Mouse (Mus musculus) heart, adult 2 months (tissue): Measurements from ENCODE around the gene Gpr6.

Source experiments
- CTCF ChIP-seq: fragments of 200-600 bp; IDR thresholded peaks from 2 replicates; pipeline ENCODE4 v1.8.1; 2022; ENCODE audit warnings: antibody characterized with exemption, mild to moderate bottlenecking, moderate library complexity
- POLR2A ChIP-seq: fragments of 200-500 bp; IDR thresholded peaks from 2 replicates; pipeline ENCODE4 v1.6.1; 2011; ENCODE audit warnings: mild to moderate bottlenecking, low read depth, low read length, control low read depth; ENCODE audit not compliant: insufficient read depth

- no peak for TF ChIP-seq CTCF
- TF ChIP-seq POLR2A: no peak
These were observed 30.6 kb downstream of the Gpr6 start for GRCm38 (mm10) chr10:41041478-41041877.
